Mouse (Mus musculus) naive thymus-derived CD4-positive, alpha-beta T cell, adult 2 months (primary cell): Measurements from ENCODE around the gene Gm6526.
"Not testable (repeated sequence)": the region's sequence is repeated elsewhere in the genome, so short reads cannot be mapped to it uniquely, and the experiment has no call there.

Experiments
- DNase-seq: peaks from one replicate; pipeline ENCODE4 v3.0.0-alpha.2; 2011; ENCODE audit warnings: low read depth

The Gm6526 gene

GRCm38 (mm10) chr14:43747566-43747965, at the start of gene Gm6526:
TSS of gene Gm6526 (plus strand) at chr14:43747866.
- DNase-seq: not testable (repeated sequence)

GRCm38 (mm10) chr14:43727385-43727784, 20.3 kb upstream of the Gm6526 start, which contains the start of gene Gm16506:
TSS of gene Gm16506 (minus strand) at chr14:43727485.
- not testable (repeated sequence) for DNase-seq

- DNase-seq: not testable (repeated sequence)
Measured at GRCm38 (mm10) chr14:43784645-43785044, 37.0 kb downstream of the Gm6526 start, which contains the start of gene Gm8180. TSS of gene Gm8180 (minus strand) at chr14:43784745.

GRCm38 (mm10) chr14:43793811-43794210, 46.1 kb downstream of the Gm6526 start:
- not testable (repeated sequence) for DNase-seq

GRCm38 (mm10) chr14:43796069-43796904, 48.6 kb downstream of the Gm6526 start:
- DNase-seq: no peak

- DNase-seq: not testable (repeated sequence)
Measured at GRCm38 (mm10) chr14:43796905-43797470, 49.3 kb downstream of the Gm6526 start.

- DNase-seq: not testable (repeated sequence)
Measured at GRCm38 (mm10) chr14:43804435-43804834, 56.8 kb downstream of the Gm6526 start.
